Mouse (Mus musculus) intestine, embryonic 15.5 days (tissue): ENCODE measurements at regions not wholly inside any gene's neighbourhood (a gene's known extent, or its start where the extent isn't known, plus 50 kb on each side); places are given as distances from the start of the nearest gene placed in this dataset.

ENCODE experiments used
- ATAC-seq: fragments of 200-750 bp; cut with Nextera tagmentation; 2 replicates; pipeline ENCODE4 v1.8.0; 2017; ENCODE audit warnings: moderate TSS enrichment, moderate library complexity
- H3K27ac ChIP-seq: fragments of 300-500 bp; sonication (generic); 2 replicates; pipeline ENCODE4 v1.5.1; 2015; ENCODE audit warnings: mild to moderate bottlenecking, inconsistent platforms
- H3K27me3 ChIP-seq: fragments of 300-500 bp; sonication (generic); replicated peaks from 2 replicates; pipeline ENCODE4 v1.6.1; 2015; ENCODE audit warnings: inconsistent platforms
- H3K36me3 ChIP-seq: fragments of 300-500 bp; sonication (generic); 2 replicates; pipeline ENCODE4 v1.6.1; 2015; ENCODE audit warnings: inconsistent platforms
- H3K4me1 ChIP-seq: fragments of 300-500 bp; sonication (generic); replicated peaks from 2 replicates; pipeline ENCODE4 v1.6.1; 2015; ENCODE audit warnings: inconsistent platforms
- H3K4me2 ChIP-seq: fragments of 300-500 bp; sonication (generic); replicated peaks from 2 replicates; pipeline ENCODE4 v1.6.1; 2015; ENCODE audit warnings: mild to moderate bottlenecking, inconsistent platforms
- H3K4me3 ChIP-seq: fragments of 300-500 bp; sonication (generic); replicated peaks from 2 replicates; pipeline ENCODE4 v1.5.1; 2015; ENCODE audit warnings: inconsistent platforms
- H3K9ac ChIP-seq: fragments of 300-500 bp; sonication (generic); 2 replicates; pipeline ENCODE4 v1.6.1; 2015; ENCODE audit warnings: inconsistent platforms
- H3K9me3 ChIP-seq: fragments of 300-500 bp; sonication (generic); 2 replicates; pipeline ENCODE4 v1.6.1; 2016; ENCODE audit warnings: inconsistent platforms
- WGBS: fragments of 180-500 bp; shearing (Covaris S2); methylation state at CpG from one replicate; pipeline ENCODE4 v1.1.7; 2015; 5-methylcytosine and 5-hydroxymethylcytosine counted together

DNA sequence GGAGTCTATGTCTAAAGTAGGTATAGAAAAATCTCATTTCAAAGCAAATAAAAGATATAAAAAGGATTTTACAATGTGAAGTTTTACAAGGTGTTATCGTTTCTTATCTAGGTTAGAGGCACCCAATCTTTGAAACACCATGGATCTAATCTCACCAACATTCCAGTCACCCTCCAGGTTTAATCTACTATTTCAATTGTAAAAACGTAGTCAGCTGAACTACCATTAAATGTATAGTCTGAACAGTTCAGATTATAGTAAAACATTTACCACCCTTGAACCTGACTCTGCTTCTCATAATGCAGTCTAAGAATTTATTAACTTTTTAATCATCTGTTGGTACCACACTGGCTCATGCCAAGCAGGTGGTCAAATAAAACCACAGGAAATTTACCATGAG lies 259.5 kb upstream of the Defb41 start:
- ATAC-seq = peak; percentile 91
- Histone ChIP-seq H3K27ac (no peak overlapping the region), H3K4me1 (no peaks in the 10 kb centered on the region), H3K27me3 (no peaks in the 10 kb centered on the region), H3K36me3 (no peaks in the 10 kb centered on the region), H3K9me3 (no peaks in the 10 kb centered on the region), H3K4me3 (no peak overlapping the region), H3K9ac (no peak overlapping the region), H3K4me2 (no peak overlapping the region)
- WGBS = 53% methylated on average over 2 of the region's 2 CpGs

DNA sequence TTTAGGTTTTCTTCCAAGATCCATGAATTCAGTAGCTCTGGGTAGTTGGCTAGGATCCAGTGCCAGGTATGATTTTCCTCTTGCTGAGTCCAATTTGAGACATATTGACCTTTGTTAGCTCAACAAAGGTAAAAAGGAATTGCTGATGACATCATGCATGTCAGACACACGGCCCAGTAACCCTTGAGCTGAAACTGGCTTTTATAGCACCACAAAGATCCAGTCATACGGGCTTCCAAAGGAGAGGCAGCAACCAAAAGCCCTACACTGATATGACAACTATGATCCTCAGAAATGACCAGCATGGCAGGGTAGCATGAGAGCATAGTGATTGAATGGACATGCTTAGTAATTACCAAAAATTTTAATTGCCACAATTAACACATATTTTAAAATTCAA lies 258.0 kb upstream of the Defb41 start:
- no peak overlapping the region for H3K4me3 ChIP-seq
- H3K4me1 ChIP-seq = no peaks in the 10 kb centered on the region
- H3K27me3 ChIP-seq = no peaks in the 10 kb centered on the region
- H3K9ac ChIP-seq = no peak overlapping the region
- peak; percentile 87 for ATAC-seq
- 45% methylated on average over 2 of the region's 2 CpGs for WGBS
- H3K36me3 ChIP-seq = no peaks in the 10 kb centered on the region
- no peak overlapping the region for H3K4me2 ChIP-seq
- no peaks in the 10 kb centered on the region for H3K9me3 ChIP-seq
- H3K27ac ChIP-seq = no peak overlapping the region

DNA sequence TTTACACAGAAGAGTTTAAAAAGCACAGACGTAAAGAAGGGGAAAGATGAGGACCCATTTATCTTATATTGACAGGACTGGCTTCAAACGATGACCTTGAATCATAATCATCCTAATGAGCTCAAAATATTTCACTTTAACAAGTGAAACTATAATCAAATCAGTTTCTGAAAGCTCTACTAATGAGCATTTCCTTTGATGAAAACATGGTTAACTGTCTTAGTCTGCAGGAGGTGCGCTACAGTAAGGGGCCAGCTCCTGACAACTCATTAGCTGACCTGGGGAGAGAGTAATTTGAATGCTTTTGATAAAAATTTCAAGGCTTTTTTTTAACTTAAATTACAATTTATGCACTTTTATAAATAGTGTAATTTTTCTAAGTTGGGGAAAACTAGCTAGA lies 247.8 kb upstream of the Defb41 start:
- Histone ChIP-seq H3K4me2 (no peak overlapping the region), H3K4me1 (no peaks in the 10 kb centered on the region), H3K4me3 (no peak overlapping the region), H3K27me3 (no peaks in the 10 kb centered on the region), H3K9ac (no peak overlapping the region), H3K36me3 (no peaks in the 10 kb centered on the region), H3K27ac (no peak overlapping the region), H3K9me3 (no peaks in the 10 kb centered on the region)
- ATAC-seq = no peak
- 86% methylated on average over 3 of the region's 3 CpGs for WGBS

DNA sequence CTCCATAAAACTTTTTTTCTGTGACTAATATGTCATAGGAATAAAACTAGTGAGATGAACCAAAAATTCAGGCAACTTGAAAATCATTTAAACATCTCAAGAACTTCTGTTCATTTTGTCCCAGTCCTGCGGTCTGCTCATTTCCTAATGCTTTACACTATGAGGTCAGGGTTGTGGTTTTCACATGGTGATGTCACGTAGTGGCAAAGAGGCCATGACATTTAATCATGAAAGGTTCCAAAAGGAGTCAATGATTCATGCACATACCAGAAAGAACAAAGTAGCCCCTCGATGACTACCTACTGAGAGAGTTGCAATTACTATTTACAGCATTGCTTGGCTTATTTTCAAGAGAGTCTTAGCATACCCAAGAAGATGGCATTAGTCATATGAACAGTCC lies 233.6 kb upstream of the Defb41 start:
- WGBS = 79% methylated on average over 3 of the region's 3 CpGs
- no peak overlapping the region for H3K9ac ChIP-seq

DNA sequence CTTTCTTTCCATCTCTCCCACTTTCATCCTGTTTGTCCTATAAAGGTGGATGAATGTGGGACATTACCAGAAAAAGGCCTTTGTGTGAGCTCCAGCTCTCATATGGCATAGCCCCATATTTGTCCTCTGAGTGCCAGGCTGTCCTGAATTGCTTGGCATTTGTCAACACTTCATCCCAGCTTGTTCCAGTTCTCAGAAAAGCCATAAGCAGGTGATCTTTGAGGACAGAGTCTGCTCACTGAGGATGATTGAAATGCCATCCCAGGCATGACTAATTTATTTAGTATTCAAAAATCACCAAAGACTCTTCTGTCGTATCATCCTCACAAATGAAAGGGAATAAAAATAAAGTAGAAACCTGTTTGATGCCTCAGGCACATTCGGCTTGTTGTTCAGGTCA lies 203.6 kb upstream of the Defb41 start:
- no peak overlapping the region for H3K4me3 ChIP-seq
- H3K27ac ChIP-seq = no peak overlapping the region
- no peaks in the 10 kb centered on the region for H3K9me3 ChIP-seq
- H3K9ac ChIP-seq = no peak overlapping the region
- no peak overlapping the region for H3K4me2 ChIP-seq
- H3K27me3 ChIP-seq = no peaks in the 10 kb centered on the region
- H3K36me3 ChIP-seq = no peaks in the 10 kb centered on the region
- ATAC-seq = no peak
- 90% methylated on average over 2 of the region's 2 CpGs for WGBS
- H3K4me1 ChIP-seq = no peaks in the 10 kb centered on the region

More for the DNA sequence above, 233.6 kb upstream of the Defb41 start:
- ATAC-seq = no peak
- Histone ChIP-seq H3K36me3 (no peaks in the 10 kb centered on the region), H3K4me3 (no peak overlapping the region), H3K9me3 (no peaks in the 10 kb centered on the region), H3K4me1 (no peaks in the 10 kb centered on the region), H3K4me2 (no peak overlapping the region), H3K27ac (no peak overlapping the region), H3K27me3 (no peaks in the 10 kb centered on the region)

DNA sequence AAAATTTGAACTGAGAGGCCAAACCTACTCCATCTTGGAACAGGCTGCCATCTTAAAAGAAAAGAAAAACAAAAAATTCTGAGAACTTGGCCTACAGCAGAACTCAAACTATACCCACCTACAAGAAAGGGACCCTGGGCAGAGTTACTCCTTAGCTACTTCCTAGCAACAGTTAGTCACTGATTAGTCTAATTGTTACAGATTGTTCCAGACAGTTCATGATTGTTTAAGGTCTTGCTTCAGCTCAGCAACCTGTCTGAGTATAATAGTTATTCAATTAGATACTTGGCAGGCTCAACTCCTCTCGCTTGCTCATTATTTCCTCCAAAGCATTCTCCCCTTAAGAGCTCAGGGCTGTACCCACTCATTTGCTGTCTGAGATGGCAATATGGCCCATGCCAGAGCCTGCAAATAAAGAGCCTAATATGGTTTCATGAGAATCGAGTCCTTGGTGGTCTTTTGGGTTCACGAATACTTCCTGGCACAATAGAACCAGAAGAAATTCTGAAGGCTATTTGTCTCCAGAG lies 200.4 kb upstream of the Defb41 start:
- no peaks in the 10 kb centered on the region for H3K27me3 ChIP-seq
- ATAC-seq = no peak
- no peak overlapping the region for H3K9ac ChIP-seq
- H3K4me1 ChIP-seq = no peaks in the 10 kb centered on the region
- no peak overlapping the region for H3K27ac ChIP-seq
- no peak overlapping the region for H3K4me2 ChIP-seq
- no peaks in the 10 kb centered on the region for H3K9me3 ChIP-seq
- no peaks in the 10 kb centered on the region for H3K36me3 ChIP-seq
- H3K4me3 ChIP-seq = no peak overlapping the region
- 86% methylated on average over 3 of the region's 3 CpGs for WGBS

DNA sequence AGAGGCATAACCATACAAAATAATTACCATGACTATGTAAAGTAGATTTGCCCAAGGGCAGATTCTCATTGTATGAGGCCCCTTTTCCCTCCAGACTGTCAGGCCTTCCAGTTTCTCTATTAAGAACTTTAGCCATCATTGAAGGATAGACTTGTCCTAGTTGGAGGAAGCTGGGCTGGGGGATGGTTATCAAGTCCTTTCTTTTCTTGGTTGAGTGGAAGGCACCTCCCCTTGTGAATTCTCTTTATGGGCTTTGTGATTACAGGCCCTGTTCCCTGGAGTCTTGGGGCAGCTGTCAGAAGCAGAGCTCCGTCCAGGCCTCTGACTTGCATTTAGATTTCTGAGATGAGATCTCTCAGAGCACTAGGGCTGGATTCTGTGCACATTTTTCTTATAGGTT lies 198.3 kb upstream of the Defb41 start:
- H3K4me2 ChIP-seq = no peak overlapping the region
- no peaks in the 10 kb centered on the region for H3K36me3 ChIP-seq
- no peak for ATAC-seq
- H3K9ac ChIP-seq = no peak overlapping the region
- no peaks in the 10 kb centered on the region for H3K27me3 ChIP-seq
- H3K4me1 ChIP-seq = no peaks in the 10 kb centered on the region
- no peak overlapping the region for H3K4me3 ChIP-seq
- no peaks in the 10 kb centered on the region for H3K9me3 ChIP-seq
- H3K27ac ChIP-seq = no peak overlapping the region
- 42% methylated on average over 1 of the region's 1 CpGs for WGBS

DNA sequence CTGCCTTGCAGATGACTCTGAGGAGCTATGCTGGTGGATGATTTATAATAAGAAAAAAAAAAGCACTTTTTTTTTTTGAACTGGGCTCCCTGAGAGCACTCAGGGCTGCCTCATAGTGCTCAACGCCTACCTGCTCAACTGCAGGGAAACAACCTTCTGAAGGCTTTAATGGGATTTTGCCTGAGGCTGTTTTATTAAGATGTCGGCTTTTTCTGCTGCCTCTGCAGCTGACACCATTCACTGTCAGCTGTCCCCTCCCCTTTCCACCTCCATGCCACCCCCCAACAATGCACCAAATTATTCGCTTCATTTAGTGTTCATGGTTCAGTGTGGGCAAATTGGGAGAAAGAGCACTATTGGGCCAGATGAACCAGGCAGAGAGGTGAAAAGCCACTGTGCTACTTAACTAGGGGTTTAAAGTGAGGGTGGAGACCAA lies 151.4 kb upstream of the Defb41 start:
- WGBS = 68% methylated on average over 3 of the region's 3 CpGs
- no peak overlapping the region for H3K4me3 ChIP-seq
- H3K9ac ChIP-seq = no peak overlapping the region
- ATAC-seq = no peak
- H3K27ac ChIP-seq = no peak overlapping the region
- no peaks in the 10 kb centered on the region for H3K36me3 ChIP-seq
- H3K4me2 ChIP-seq = no peak overlapping the region
- no peaks in the 10 kb centered on the region for H3K27me3 ChIP-seq
- H3K9me3 ChIP-seq = no peaks in the 10 kb centered on the region
- no peaks in the 10 kb centered on the region for H3K4me1 ChIP-seq

DNA sequence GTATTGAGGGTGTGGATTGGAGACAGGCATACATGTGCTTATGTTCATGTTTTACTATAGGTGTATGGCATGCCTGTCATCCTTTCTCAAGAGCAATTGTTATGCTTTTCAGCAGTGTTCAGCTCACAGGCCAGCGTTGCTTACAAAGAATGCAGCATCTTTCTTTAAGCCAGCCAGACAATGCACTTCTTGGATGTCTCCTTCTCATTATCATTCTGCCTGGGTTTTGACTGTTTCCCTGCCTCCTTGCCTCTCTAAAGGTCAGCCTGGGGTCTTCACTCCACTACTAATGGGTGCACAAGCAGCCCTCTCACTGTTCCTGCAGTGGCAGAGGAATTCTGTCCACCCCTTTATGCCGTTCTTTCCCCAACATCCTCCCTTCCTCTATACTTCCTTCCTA lies 150.9 kb upstream of the Defb41 start:
- Histone ChIP-seq H3K36me3 (no peaks in the 10 kb centered on the region), H3K27ac (no peak overlapping the region), H3K4me2 (no peak overlapping the region), H3K4me3 (no peak overlapping the region), H3K27me3 (no peaks in the 10 kb centered on the region), H3K4me1 (no peaks in the 10 kb centered on the region), H3K9ac (no peak overlapping the region), H3K9me3 (no peaks in the 10 kb centered on the region)
- WGBS = 56% methylated on average over 2 of the region's 2 CpGs
- no peak for ATAC-seq

DNA sequence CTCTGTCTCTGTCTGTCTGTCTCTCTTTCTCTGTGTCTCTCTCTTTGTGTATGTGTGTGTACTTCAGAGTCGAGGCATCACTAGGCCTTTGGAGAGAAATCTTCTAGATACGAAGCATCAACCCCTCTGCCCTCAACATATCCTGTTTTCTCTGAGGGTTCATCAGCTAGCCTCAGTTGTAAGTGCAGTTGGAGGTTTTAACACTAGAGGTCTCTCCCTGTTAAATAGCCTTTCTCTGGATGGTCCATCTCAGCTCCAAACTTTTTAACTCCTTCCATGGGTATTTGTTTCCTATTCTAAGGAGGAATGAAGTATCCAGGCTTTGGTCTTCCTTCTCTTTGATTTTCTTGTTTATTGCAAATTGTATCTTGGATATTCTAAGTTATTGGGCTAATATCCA lies 147.8 kb upstream of the Defb41 start:
- H3K9ac ChIP-seq = no peak overlapping the region
- WGBS = 76% methylated on average over 2 of the region's 2 CpGs
- no peaks in the 10 kb centered on the region for H3K4me1 ChIP-seq
- H3K27ac ChIP-seq = no peak overlapping the region
- H3K36me3 ChIP-seq = no peaks in the 10 kb centered on the region
- H3K9me3 ChIP-seq = no peaks in the 10 kb centered on the region
- ATAC-seq = no peak
- H3K4me2 ChIP-seq = no peak overlapping the region
- H3K4me3 ChIP-seq = no peak overlapping the region
- H3K27me3 ChIP-seq = no peaks in the 10 kb centered on the region

DNA sequence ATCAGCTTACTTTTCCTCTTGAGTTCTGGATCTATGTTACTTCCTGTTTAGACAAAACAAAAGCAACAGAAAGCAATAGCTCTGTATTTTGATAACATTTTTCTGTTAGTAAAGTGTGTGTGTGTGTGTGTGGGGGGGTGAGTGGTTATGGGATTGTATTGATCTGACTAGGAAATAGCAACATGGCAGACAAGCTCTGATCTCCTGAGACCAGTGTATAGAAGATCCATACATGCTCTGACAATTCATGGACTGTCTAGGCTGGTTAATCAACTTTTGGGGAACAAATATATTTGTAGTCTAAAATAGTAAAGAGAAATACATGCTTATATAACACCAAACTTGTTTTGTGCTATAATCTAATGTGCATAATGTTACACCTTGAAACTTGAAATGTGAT lies 124.7 kb upstream of the Defb41 start:
- no peak overlapping the region for H3K27ac ChIP-seq
- H3K9ac ChIP-seq = no peak overlapping the region
- H3K27me3 ChIP-seq = no peaks in the 10 kb centered on the region
- H3K4me2 ChIP-seq = no peak overlapping the region
- no peaks in the 10 kb centered on the region for H3K4me1 ChIP-seq
- no peak overlapping the region for H3K4me3 ChIP-seq
- ATAC-seq = no peak
- H3K36me3 ChIP-seq = no peaks in the 10 kb centered on the region
- H3K9me3 ChIP-seq = no peaks in the 10 kb centered on the region

DNA sequence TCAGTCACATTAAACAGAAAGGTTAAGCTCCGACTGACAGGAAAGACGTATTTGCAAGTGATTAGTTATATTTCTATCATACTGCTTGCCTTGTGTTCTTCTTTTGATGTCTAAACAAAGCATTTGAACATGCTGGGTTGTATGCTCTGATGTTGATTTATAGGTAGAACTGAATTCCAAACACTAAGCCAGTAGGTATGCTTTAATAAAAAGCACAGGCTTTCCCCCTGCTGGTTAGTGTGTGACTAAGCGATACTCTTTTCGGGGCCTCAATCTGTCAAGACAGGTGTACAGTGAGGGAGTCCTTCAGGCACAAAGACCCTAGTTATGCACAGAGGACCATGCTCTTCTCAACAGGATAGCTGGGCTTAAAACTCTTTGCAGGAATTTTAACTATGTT lies 119.1 kb upstream of the Defb41 start:
- no peaks in the 10 kb centered on the region for H3K27me3 ChIP-seq
- H3K27ac ChIP-seq = no peak overlapping the region
- H3K4me2 ChIP-seq = no peak overlapping the region
- H3K4me1 ChIP-seq = no peaks in the 10 kb centered on the region
- no peak overlapping the region for H3K9ac ChIP-seq
- WGBS = 63% methylated on average over 4 of the region's 4 CpGs
- no peak for ATAC-seq
- H3K9me3 ChIP-seq = no peaks in the 10 kb centered on the region
- no peaks in the 10 kb centered on the region for H3K36me3 ChIP-seq
- no peak overlapping the region for H3K4me3 ChIP-seq

DNA sequence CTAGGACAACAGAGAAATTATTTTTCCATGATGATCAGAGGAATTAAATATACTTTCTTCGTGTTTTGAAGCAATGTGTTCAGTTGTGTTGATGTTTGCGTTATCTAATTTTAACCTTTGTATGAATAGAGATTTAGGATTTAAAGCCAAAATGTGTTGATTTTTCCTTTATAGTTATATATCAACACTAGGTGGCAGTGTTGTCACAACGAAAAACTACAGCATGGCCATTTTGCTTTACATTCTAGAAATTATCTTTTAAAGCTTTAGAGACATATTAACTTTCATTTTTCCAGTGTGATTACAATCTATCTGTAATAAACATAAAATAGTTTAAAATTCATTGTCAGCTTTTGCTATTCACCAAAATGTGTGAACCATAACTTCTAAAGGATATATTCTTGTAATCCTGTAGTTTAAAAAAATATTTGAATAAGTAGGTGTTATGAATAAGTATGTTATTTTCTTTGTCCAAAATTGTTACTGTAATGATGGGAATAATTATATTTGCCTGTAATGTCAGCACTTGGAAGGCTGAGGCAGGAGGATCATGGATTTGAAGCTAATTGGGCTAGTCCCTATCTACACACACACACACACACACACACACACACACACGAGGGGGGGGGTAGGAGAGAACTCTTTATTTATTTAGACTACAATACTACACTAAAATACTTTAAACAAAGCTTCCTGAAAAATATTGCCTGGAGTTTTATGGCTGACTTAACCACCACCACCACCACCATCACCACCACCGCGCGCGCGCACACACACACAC lies 95.2 kb upstream of the Defb41 start:
- H3K9me3 ChIP-seq = no peaks in the 10 kb centered on the region
- H3K4me1 ChIP-seq = no peaks in the 10 kb centered on the region
- ATAC-seq = no peak
- no peaks in the 10 kb centered on the region for H3K27me3 ChIP-seq
- no peak overlapping the region for H3K27ac ChIP-seq
- H3K9ac ChIP-seq = no peak overlapping the region
- 56% methylated on average over 9 of the region's 9 CpGs for WGBS
- H3K4me2 ChIP-seq = no peak overlapping the region
- H3K36me3 ChIP-seq = no peaks in the 10 kb centered on the region
- no peak overlapping the region for H3K4me3 ChIP-seq
